Mouse (Mus musculus) ES-E14 (cell line): ENCODE results near the gene Hist1h3h. TPM values are rescaled to one million over a fixed set of nuclear protein-coding genes. Genes with fewer than 3 reads are reported as not detected.
"Not testable (repeated sequence)": the region's sequence is repeated elsewhere in the genome, so short reads cannot be mapped to it uniquely, and the experiment has no call there.

Experiments
- DNase-seq: peaks from one replicate; pipeline ENCODE4 v3.0.0-alpha.2; 2013; ENCODE audit warnings: low read depth, low spot score
- H3K27ac ChIP-seq: 2 replicates; pipeline ENCODE4 v1.5.1; 2012; ENCODE audit warnings: low read depth, mild to moderate bottlenecking, low read length, moderate library complexity, mixed read lengths; ENCODE audit not compliant: poor library complexity, insufficient read depth, severe bottlenecking
- H3K36me3 ChIP-seq: 2 replicates; pipeline ENCODE4 v1.6.1; 2012; ENCODE audit warnings: mild to moderate bottlenecking, low read length, moderate library complexity, mixed read lengths; ENCODE audit not compliant: control insufficient read depth, poor library complexity, insufficient read depth, severe bottlenecking
- H3K4me1 ChIP-seq, 2 experiments: fragments of 150-350 bp in 1 of 2; sonication (generic) in 1 of 2; 2 replicates each; pipeline ENCODE4 v1.6.1; 2012; ENCODE audit warnings: low read length in 2 of 2, mild to moderate bottlenecking in 1 of 2, mixed read lengths in 1 of 2; ENCODE audit not compliant: control insufficient read depth in 2 of 2, insufficient read depth in 2 of 2, poor library complexity in 1 of 2
- H3K4me3 ChIP-seq, 2 experiments: fragments of 150-350 bp in 1 of 2; sonication (generic) in 1 of 2; 2 replicates each; pipeline ENCODE4 v1.5.1; 2012; ENCODE audit warnings: low read length in 2 of 2, low read depth in 1 of 2, mild to moderate bottlenecking in 1 of 2, mixed read lengths in 1 of 2; ENCODE audit not compliant: insufficient read depth in 1 of 2, poor library complexity in 1 of 2, severe bottlenecking in 1 of 2
- H3K9ac ChIP-seq: 2 replicates; pipeline ENCODE4 v1.6.1; 2012; ENCODE audit warnings: low read depth, mild to moderate bottlenecking, low read length, mixed read lengths; ENCODE audit not compliant: poor library complexity, insufficient read depth, severe bottlenecking
- H3K9me3 ChIP-seq: fragments of 150-350 bp; sonication (generic); 2 replicates; pipeline ENCODE4 v1.6.1; 2012; ENCODE audit warnings: low read depth, mild to moderate bottlenecking, low read length; ENCODE audit not compliant: control insufficient read depth, insufficient read depth
- CHD2 ChIP-seq: IDR thresholded peaks from 2 replicates; pipeline ENCODE4 v1.6.1; 2014; ENCODE audit warnings: mild to moderate bottlenecking, low read depth, low read length, inconsistent platforms
- HCFC1 ChIP-seq: IDR thresholded peaks from 2 replicates; pipeline ENCODE4 v1.6.1; 2012; ENCODE audit warnings: low read length, inconsistent platforms, borderline replicate concordance; ENCODE audit not compliant: insufficient read depth
- MAFK ChIP-seq: IDR thresholded peaks from 2 replicates; pipeline ENCODE4 v1.6.1; 2014; ENCODE audit warnings: mild to moderate bottlenecking, low read depth, low read length, inconsistent platforms; ENCODE audit not compliant: insufficient read depth
- ZC3H11A ChIP-seq: IDR thresholded peaks from 2 replicates; pipeline ENCODE4 v1.6.1; 2012; ENCODE audit warnings: low read depth, mild to moderate bottlenecking, inconsistent platforms, low read length, borderline replicate concordance
- ZNF384 ChIP-seq: IDR thresholded peaks from 2 replicates; pipeline ENCODE4 v1.6.1; 2012; ENCODE audit warnings: low read depth, low read length, inconsistent platforms
- in situ Hi-C, 2 experiments: fragments of 600-800 bp; cut with MboI; formaldehyde crosslinking; loops; one replicate each; pipeline ENCODE4 v1.15.1; 2025; ENCODE audit warnings: low sequenced_read_pairs in 2 of 2, inconsistent platforms in 1 of 2; ENCODE audit not compliant: unreplicated experiment in 2 of 2
- total RNA-seq: library from RNA; depleted of rRNA; stranded (reverse); fragments of 300-350 nt; gene quantifications from 2 replicates; pipeline ENCODE4 v1.2.3, GENCODE M21; 2012

Gene Hist1h3h
- total RNA-seq, 1 experiment = 2,394 TPM

DNA sequence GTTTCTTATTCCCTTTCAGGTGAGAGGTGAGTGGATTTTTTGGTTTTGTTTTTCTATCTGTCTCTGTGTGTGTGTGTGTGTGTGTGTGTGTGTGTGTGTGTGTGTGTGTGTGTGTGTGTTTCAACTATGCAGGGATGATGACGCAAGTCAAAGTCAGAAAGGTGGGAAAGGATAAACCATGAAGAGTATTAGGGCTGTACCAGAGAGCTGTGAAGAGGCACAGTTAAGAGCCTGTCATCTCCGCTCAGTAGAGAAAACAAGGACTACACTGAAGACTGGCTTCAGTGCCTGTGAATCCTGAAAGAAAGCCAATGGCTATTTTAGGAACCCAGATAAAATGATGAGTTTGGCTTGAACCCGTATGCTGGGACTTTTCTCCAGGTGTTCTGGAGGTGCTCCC lies 34.4 kb downstream of the Hist1h3h start:
- no peak for TF ChIP-seq CHD2
- TF ChIP-seq MAFK = no peak
- no peak for TF ChIP-seq HCFC1
- no peak for TF ChIP-seq ZNF384
- no peak for TF ChIP-seq ZC3H11A
- no peak for DNase-seq
- no peak overlapping the region for H3K9ac ChIP-seq

DNA sequence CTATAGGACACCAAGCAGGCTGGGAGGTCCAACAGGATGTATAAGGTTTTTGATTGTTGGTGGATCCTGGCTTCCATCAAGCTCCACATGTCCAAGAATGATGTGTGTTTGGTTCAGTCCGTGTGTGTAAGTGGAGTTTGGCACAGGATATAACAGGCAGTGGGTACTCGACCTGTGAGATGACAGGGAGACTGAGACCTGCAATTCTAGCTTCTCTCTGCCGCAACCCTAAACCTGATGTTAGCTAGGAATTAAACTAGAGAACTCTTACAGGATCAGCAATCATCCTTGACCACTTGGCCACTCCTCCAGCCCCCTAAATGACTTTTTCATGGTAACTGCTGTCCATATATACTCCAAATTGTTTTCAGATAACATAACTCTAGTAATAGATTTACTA lies 34.9 kb downstream of the Hist1h3h start:
- H3K27ac ChIP-seq = no peak overlapping the region; the same call in 1 of the 2 replicates
- no peaks in the 10 kb centered on the region for H3K36me3 ChIP-seq
- TF ChIP-seq MAFK = no peak
- no peak for TF ChIP-seq ZNF384
- no peak for TF ChIP-seq ZC3H11A
- no peak for TF ChIP-seq CHD2
- no peak for TF ChIP-seq HCFC1
- H3K4me1 ChIP-seq = 0 out of 4 replicates have a peak, but pooled peaks cover 0 to 2% of the 10 kb centered on the region in 2 experiments
- in situ Hi-C loops = no loop called here
- DNase-seq = no peak
- H3K9me3 ChIP-seq = no peaks in the 10 kb centered on the region
- H3K4me3 ChIP-seq = no peak overlapping the region
- H3K9ac ChIP-seq = peak overlapping the region; percentile 59; the same call in 1 of the 2 replicates

More for the DNA sequence above, 34.4 kb downstream of the Hist1h3h start:
- H3K27ac ChIP-seq = no peak overlapping the region; the same call in 1 of the 2 replicates
- no peak overlapping the region for H3K4me3 ChIP-seq
- H3K9me3 ChIP-seq = no peaks in the 10 kb centered on the region
- 0 out of 4 replicates have a peak, but pooled peaks cover 0 to 2% of the 10 kb centered on the region in 2 experiments for H3K4me1 ChIP-seq
- in situ Hi-C loops = no loop called here
- no peaks in the 10 kb centered on the region for H3K36me3 ChIP-seq

DNA sequence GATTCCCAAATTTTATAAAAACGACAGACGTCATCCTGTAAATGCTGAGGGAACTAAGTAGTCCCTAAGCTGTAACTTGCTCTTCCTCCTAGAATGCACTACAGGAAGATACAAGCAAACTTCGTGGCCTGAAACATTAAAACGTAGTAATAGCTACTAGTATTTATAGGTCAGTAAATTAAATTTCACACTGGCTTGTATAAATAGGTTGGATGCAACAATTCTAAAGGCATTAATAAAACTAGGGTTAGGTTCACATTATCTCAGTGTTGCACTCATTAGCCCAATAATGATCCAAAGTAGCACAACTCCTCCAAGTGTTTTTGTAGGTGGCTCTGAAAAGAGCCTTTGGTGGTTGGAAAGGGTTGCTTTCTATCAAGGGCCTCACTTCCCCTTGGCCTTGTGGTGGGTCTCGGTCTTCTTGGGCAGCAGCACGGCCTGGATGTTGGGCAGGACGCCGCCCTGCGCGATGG lies 35.6 kb downstream of the Hist1h3h start:
- in situ Hi-C loops = no loop called here
- H3K9ac ChIP-seq = peak overlapping the region; percentile 80
- H3K9me3 ChIP-seq = no peaks in the 10 kb centered on the region
- TF ChIP-seq HCFC1 (no peak), MAFK (no peak), CHD2 (no peak), ZC3H11A (no peak), ZNF384 (no peak)
- H3K27ac ChIP-seq = peak overlapping the region; percentile 85
- 0 out of 4 replicates have a peak, but pooled peaks cover 0 to under 1% of the 10 kb centered on the region in 2 experiments for H3K4me1 ChIP-seq
- peak overlapping the region; percentile 56 to 68 for H3K4me3 ChIP-seq
- H3K36me3 ChIP-seq = no peaks in the 10 kb centered on the region
- DNase-seq = no peak

DNA sequence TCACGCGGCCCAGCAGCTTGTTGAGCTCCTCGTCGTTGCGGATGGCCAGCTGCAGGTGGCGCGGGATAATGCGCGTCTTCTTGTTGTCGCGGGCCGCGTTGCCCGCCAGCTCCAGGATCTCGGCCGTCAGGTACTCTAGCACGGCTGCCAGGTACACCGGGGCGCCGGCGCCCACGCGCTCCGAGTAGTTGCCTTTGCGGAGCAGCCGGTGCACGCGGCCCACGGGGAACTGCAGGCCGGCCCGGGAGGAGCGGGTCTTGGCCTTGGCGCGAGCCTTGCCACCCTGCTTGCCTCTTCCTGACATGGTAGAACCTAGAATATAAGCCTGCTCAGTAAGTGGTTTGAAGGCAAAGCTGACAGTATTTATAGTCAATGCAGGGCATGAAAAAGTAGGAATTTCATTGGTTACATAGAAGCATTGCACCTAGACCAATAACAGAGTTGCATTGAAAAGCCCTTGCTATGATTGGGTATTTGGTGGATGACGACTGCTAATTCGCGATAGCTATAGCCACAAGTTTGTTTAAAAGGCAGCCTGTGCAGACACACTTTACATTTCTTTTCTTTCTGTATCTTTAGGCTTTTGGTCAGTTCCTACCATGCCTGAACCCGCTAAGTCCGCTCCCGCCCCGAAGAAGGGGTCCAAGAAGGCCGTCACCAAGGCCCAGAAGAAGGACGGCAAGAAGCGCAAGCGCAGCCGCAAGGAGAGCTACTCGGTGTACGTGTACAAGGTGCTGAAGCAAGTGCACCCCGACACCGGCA lies 36.2 kb downstream of the Hist1h3h start, which contains the start of the genes Hist1h2ak and Hist1h2bn:
TSS of gene Hist1h2ak (minus strand) at position 304 of the 762 bp plus-strand sequence.
TSS of gene Hist1h2bn (plus strand) at position 600 of the 762 bp plus-strand sequence.
- Histone ChIP-seq H3K27ac (peak within 1 kb of the TSS; percentile 85), H3K9ac (peak within 1 kb of the TSS; percentile 80), H3K4me3 (peak within 1 kb of the TSS; percentile 60 to 68)
- peak; percentile 79 for DNase-seq
- in situ Hi-C loops, H3K4me1 ChIP-seq, H3K9me3 ChIP-seq, H3K36me3 ChIP-seq: not testable (repeated sequence)
- peak; percentile 88; the same call in 1 of the 2 replicates for TF ChIP-seq CHD2

DNA sequence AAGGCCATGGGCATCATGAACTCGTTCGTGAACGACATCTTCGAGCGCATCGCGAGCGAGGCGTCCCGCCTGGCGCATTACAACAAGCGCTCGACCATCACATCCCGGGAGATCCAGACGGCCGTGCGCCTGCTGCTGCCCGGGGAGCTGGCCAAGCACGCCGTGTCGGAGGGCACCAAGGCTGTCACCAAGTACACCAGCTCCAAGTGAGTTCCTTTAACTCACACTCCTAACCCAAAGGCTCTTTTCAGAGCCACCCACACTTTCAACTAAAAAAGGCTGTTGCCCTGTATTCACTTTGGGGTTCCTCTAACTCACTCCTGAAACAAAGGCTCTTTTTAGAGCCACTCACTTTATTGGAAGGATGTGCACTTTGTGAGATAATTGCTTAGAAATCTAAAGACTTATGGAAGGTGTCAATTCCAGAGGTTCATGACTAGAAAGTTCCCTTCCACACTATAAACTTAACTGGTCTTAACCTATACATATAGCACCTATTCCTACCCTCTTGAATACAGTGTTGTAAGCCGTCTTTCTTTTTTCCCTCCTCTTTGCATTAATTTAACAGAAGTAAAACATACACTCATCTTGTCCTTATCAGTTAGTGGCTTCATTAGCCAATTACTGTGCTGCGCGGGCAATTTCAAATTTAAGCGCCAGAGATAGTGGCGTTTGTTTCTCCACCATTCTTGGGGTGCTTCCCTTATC lies 37.0 kb downstream of the Hist1h3h start:
- H3K9ac ChIP-seq = peak overlapping the region; percentile 72; the same call in 1 of the 2 replicates
- in situ Hi-C loops, H3K36me3 ChIP-seq, H3K9me3 ChIP-seq, H3K4me1 ChIP-seq, DNase-seq: not testable (repeated sequence)
- peak overlapping the region; percentile 53; the same call in 1 of the 2 replicates for H3K27ac ChIP-seq
- H3K4me3 ChIP-seq = peak overlapping the region; percentile 51 to 60
